Mouse (Mus musculus): ENCODE results near the gene Exosc2. TPM values are rescaled to one million over a fixed set of nuclear protein-coding genes. Genes with fewer than 3 reads are reported as not detected.

The Exosc2 gene
- polyA plus RNA-seq, 1 experiment from 2014 or later: 59.9 TPM

DNA sequence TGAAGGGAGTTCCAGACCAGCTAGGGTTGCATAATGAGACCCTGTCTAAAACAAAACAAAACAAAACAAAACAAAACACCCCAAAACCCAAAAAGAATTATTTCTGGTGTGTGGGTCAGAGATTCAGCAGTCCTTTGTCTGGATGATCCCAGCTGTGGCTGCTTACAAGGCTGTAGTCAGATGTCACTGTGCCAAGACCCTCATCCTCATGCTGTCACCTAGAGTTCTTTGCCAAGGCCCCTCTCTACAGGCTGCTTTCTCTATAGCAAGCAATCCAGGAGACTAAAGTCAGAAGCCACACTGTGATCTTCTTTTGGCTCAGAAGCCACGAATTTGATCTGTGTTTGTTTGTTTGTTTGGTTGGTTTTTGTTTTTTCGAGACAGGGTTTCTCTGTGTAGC is 42.2 kb downstream of the Exosc2 start:
- Histone ChIP-seq H3K36me3 (no peaks in the 10 kb centered on the region), H3K4me3 (replicated peaks) (no peak overlapping the region), H3K27me3 (replicated peaks) (no peaks in the 10 kb centered on the region), H3K27ac (no peak overlapping the region), H3K9me3 (no peaks in the 10 kb centered on the region), H3K4me2 (no peak overlapping the region), H3K9ac (no peak overlapping the region), H3K4me1 (no peaks in the 10 kb centered on the region)
- no peak for ATAC-seq (ENCODE audit: insufficient read depth, low FRiP score, low read depth)
- WGBS: 79% methylated on average over 2 of the region's 2 CpGs

DNA sequence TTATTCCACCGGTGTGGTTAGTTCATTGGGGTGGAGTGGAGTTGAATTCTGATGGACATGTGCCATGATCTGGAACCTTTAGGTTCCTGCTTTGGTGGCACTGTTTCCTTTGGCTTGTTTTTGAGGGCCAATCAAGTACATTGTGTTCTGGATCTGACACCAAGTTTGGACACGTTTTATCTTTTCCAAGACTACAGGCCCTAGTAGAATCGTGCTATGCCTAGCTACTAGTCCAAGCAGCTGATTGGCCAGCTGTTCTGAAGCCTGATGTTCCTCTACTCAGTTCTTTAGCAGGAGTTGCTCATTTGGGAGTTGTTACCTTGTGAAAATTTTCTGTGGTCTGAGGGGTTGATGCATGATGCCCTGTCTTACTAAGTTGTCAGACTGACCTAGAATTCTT is 43.3 kb downstream of the Exosc2 start:
- Histone ChIP-seq H3K4me1 (no peaks in the 10 kb centered on the region), H3K27ac (no peak overlapping the region), H3K27me3 (replicated peaks) (no peaks in the 10 kb centered on the region), H3K4me2 (no peak overlapping the region), H3K4me3 (replicated peaks) (no peak overlapping the region), H3K9ac (no peak overlapping the region), H3K9me3 (no peaks in the 10 kb centered on the region), H3K36me3 (no peaks in the 10 kb centered on the region)
- 86% methylated on average over 3 of the region's 3 CpGs for WGBS
- no peak for ATAC-seq (ENCODE audit: insufficient read depth, low FRiP score, low read depth)

DNA sequence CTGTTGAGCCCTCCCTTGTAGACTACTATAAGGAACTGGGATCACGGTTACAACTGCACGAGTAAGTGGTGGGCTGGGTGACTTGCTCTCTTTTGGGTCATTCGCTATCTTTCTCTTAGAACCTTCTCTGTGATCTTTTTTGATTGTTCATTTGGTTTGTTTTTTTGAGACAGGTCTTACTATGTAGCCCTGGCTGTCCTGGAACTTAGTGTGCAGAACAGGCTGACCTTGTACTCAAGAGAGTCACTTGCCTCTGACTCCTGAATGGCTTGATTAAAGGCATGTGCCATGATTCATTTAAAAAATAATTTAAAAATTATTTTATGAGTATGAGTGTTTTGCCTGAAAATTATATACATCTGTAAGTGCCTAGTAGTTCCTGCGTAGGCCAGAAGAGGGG is 44.3 kb downstream of the Exosc2 start:
- H3K27me3 ChIP-seq (replicated peaks): no peaks in the 10 kb centered on the region
- H3K9me3 ChIP-seq: no peaks in the 10 kb centered on the region
- H3K4me3 ChIP-seq (replicated peaks): no peak overlapping the region
- no peak for ATAC-seq (ENCODE audit: insufficient read depth, low FRiP score, low read depth)
- 98% methylated on average over 4 of the region's 4 CpGs for WGBS
- H3K9ac ChIP-seq: no peak overlapping the region
- H3K27ac ChIP-seq: no peak overlapping the region
- H3K4me1 ChIP-seq: no peaks in the 10 kb centered on the region
- H3K4me2 ChIP-seq: no peak overlapping the region
- H3K36me3 ChIP-seq: no peaks in the 10 kb centered on the region

DNA sequence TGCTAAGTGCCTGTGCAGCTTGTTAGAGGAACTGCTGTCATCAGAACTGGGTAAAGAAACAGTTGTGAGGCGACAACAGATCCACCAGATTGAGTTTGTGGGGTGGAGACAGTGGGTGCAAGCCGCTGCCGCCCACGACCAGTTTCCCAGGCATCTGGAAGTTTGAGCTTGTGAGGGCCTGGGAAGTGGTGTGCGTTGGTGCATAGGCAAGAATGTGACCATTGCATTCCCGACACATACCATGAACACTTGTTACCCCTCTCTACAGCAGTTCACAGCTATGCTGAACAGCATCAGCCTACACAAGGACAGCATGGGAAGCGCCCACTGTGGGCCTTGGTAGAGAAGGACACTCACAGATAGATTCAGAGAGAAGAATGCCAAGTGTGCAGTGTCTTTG is 45.5 kb downstream of the Exosc2 start:
- Histone ChIP-seq H3K4me1 (no peaks in the 10 kb centered on the region), H3K9ac (no peak overlapping the region), H3K4me3 (replicated peaks) (no peak overlapping the region), H3K9me3 (no peaks in the 10 kb centered on the region), H3K4me2 (no peak overlapping the region), H3K27me3 (replicated peaks) (no peaks in the 10 kb centered on the region), H3K36me3 (no peaks in the 10 kb centered on the region), H3K27ac (no peak overlapping the region)
- 83% methylated on average over 7 of the region's 7 CpGs for WGBS
- ATAC-seq (ENCODE audit: insufficient read depth, low FRiP score, low read depth): no peak

DNA sequence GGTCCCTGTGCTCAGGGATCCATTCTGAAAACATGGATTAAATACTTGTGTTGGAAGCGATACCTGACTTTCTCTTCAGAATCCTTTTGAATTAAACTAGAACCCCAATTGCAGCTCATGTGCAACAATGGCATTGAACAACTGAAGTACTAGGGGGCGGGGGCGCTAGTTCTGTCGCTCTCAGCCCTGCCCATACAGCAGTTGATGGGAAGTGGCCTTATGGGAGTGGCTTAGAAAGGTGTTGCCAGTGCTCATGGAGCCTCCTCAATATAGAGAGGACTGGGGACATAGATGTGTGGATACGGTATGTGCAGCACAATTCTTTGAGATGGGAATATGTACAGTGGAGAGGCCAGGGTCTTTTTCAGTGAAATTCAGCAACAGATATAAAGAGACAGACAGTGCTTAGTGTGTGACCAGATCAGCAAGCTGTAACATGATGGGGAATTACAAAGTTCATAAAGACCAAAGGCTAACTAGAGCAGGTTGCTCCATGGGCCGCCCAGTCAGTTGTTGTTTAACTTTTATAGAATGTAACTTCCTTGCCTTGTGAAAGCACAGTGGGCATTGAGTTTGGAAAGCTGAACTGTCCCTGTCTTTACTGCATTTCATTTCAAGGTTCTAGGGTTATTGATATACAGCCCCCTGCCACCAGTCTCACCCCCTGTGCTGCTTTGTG is 48.8 kb downstream of the Exosc2 start:
- Histone ChIP-seq H3K36me3 (no peaks in the 10 kb centered on the region), H3K9me3 (no peaks in the 10 kb centered on the region), H3K9ac (no peak overlapping the region), H3K4me3 (replicated peaks) (no peak overlapping the region), H3K27me3 (replicated peaks) (no peaks in the 10 kb centered on the region), H3K27ac (no peak overlapping the region), H3K4me2 (no peak overlapping the region), H3K4me1 (no peaks in the 10 kb centered on the region)
- WGBS: 85% methylated on average over 6 of the region's 6 CpGs
- ATAC-seq (ENCODE audit: insufficient read depth, low FRiP score, low read depth): peak; percentile 22; the same call in 1 of the 2 replicates

DNA sequence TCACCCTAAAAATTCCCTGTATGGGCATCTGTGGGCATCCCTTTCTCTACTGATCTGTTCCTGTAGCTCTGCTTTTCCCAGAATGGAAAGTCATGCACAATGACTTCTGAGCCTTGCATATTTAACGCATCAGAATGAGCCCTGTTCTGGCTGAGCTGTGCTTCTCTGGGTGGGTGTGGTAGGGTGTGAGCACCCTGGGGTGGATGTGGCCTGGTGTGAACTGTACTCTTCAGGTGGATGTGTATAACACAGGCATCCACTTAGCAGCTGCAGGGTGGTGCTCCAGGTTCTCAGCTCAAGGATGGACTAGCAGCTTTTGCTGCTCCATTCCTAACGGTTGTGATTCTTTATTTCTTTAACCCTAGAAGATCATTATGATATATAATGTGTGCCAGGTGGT is 49.4 kb downstream of the Exosc2 start:
- ATAC-seq (ENCODE audit: insufficient read depth, low FRiP score, low read depth): no peak
- Histone ChIP-seq H3K9ac (no peak overlapping the region), H3K4me1 (no peaks in the 10 kb centered on the region), H3K27ac (no peak overlapping the region), H3K36me3 (no peaks in the 10 kb centered on the region), H3K9me3 (no peaks in the 10 kb centered on the region), H3K4me3 (replicated peaks) (no peak overlapping the region), H3K4me2 (no peak overlapping the region), H3K27me3 (replicated peaks) (no peaks in the 10 kb centered on the region)
- 76% methylated on average over 2 of the region's 2 CpGs for WGBS

DNA sequence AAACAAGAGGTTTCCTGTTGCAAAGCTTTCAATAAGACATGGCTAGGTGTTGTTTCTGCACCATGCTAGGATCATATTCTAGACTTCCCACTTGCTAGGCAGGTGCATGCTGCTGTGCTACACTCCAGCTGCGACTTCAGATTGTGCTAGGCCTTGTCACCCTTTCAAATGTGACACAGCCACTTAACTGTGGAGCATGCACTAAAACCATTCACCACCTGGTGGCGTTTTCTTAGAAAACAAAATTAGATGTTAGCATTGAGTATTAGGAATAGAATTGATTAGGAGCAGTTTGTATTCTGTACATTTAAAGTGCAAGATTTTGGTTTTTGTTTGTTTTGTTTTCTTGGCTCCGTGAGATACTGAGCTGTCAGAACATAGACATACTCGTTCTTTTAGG is 50.3 kb downstream of the Exosc2 start:
- H3K36me3 ChIP-seq: no peaks in the 10 kb centered on the region
- no peak for ATAC-seq (ENCODE audit: insufficient read depth, low FRiP score, low read depth)
- H3K27me3 ChIP-seq (replicated peaks): no peaks in the 10 kb centered on the region
- H3K9me3 ChIP-seq: no peaks in the 10 kb centered on the region
- no peak overlapping the region for H3K27ac ChIP-seq
- no peak overlapping the region for H3K4me3 ChIP-seq (replicated peaks)
- no peak overlapping the region for H3K9ac ChIP-seq
- H3K4me2 ChIP-seq: no peak overlapping the region
- 58% methylated on average over 4 of the region's 4 CpGs for WGBS
- no peaks in the 10 kb centered on the region for H3K4me1 ChIP-seq

DNA sequence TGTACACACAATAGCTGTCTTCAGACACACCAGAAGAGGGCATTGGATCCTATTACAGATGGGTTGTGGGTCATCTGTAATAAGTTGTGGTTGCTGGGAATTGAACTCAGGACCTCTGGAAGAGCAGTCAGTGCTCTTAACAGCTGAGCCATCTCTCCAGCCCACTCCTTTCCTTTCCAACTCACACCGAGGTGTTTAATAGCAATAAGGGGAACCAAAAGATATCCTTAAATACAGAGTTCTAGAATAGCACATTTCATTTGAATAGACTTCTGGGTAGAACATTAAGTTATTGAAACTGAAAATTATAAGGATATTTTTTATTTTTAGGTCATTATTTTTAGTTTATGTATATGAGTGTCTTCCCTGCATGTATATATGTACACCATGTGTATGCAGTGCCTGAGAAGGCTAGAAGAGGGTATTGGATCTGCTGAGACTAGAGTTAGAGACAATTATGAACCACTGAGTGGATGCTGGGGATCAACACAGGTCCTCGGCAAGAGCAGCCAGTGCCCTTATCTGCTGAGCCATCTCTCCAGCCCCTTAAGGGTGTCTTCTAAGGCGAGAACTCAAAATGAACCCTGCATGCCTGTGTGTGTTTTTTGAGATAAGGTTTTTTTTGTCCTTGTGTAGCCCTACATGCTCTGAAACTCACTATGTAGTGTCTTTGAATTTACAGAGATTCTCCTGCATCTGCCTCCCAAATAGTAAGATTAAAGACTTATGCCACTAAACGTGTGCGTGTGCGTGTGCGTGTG is 54.4 kb downstream of the Exosc2 start:
- H3K36me3 ChIP-seq: no peaks in the 10 kb centered on the region
- ATAC-seq (ENCODE audit: insufficient read depth, low FRiP score, low read depth): no peak
- 86% methylated on average over 7 of the region's 7 CpGs for WGBS

DNA sequence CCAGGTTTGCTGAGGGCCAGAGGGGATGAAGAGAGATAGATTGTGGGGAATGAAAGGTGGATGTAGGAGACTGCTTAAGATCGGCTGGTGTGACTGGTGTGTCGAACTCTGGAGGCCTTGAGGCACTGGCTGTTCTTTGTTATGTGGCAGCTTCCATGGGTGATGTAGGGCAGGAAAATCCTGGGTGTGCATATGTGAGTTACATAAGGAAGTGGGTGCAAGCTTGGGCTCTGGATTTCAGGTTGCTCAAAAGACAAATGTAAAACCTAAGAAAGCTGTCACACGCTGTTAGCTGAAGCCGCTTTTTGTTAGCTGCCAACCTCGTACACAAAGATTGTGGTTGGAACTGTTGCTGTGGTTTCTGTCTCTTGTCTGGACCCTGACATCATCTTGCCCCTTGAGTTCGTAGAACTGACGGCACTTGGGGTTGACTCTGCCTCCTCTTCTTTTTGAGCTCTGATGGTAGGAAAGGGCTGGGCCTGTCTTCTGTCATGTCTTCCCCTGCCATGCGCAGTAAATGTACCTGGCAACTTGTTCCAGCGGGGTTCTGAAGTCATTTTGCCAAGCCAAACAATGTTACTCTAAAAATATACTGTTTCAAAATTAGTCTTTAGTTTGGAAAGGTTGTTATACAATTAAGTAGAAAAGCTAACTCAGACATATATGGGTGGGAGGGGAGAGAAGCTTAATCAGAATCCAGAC is 57.2 kb downstream of the Exosc2 start:
- no peak for ATAC-seq (ENCODE audit: insufficient read depth, low FRiP score, low read depth)
- no peaks in the 10 kb centered on the region for H3K27me3 ChIP-seq (replicated peaks)
- 0 out of 2 replicates have a peak, but pooled peaks cover 5% of the 10 kb centered on the region for H3K4me1 ChIP-seq
- whole genome bisulfite sequencing: 72% methylated on average over 9 of the region's 9 CpGs
- H3K36me3 ChIP-seq: no peaks in the 10 kb centered on the region
- no peak overlapping the region for H3K4me3 ChIP-seq (replicated peaks)
- H3K9ac ChIP-seq: no peak overlapping the region
- H3K9me3 ChIP-seq: no peaks in the 10 kb centered on the region
- H3K4me2 ChIP-seq: no peak overlapping the region
- no peak overlapping the region; the same call in 1 of the 2 replicates for H3K27ac ChIP-seq

More for the DNA sequence above, 54.4 kb downstream of the Exosc2 start:
- Histone ChIP-seq H3K9ac (no peak overlapping the region), H3K27ac (no peak overlapping the region), H3K4me3 (replicated peaks) (no peak overlapping the region), H3K9me3 (no peaks in the 10 kb centered on the region), H3K4me2 (no peak overlapping the region), H3K4me1 (0 out of 2 replicates have a peak, but pooled peaks cover 5% of the 10 kb centered on the region), H3K27me3 (replicated peaks) (no peaks in the 10 kb centered on the region)

DNA sequence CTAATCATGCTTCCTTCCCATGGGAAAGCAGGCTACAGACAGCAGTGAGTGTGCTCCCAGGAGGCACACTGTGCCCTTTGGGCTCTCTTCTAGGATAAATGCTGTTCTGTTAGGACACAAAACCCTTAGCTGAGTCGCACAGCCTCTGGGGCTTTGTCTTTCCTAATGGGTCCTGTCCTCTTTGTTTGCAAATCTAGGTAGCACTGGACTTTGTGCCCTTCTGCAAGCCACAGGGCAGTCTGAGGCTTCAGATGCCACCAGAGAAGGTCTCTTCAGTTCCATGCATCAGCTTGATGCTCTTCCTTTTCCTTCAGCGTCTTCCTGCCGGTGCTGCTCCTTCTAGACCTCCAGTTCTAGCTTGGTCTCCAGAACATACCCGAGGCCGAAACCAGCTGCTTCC is 60.1 kb downstream of the Exosc2 start:
- WGBS: 74% methylated on average over 5 of the region's 5 CpGs
- no peak for ATAC-seq (ENCODE audit: insufficient read depth, low FRiP score, low read depth)
- H3K4me3 ChIP-seq (replicated peaks): no peak overlapping the region
- 0 out of 2 replicates have a peak, but pooled peaks cover 5% of the 10 kb centered on the region for H3K4me1 ChIP-seq
- no peak overlapping the region for H3K4me2 ChIP-seq
- no peaks in the 10 kb centered on the region for H3K9me3 ChIP-seq
- no peak overlapping the region for H3K27ac ChIP-seq
- H3K9ac ChIP-seq: no peak overlapping the region
- no peaks in the 10 kb centered on the region for H3K27me3 ChIP-seq (replicated peaks)
- H3K36me3 ChIP-seq: no peaks in the 10 kb centered on the region
